Mouse (Mus musculus): ENCODE results near the gene Camk1d.

DNA sequence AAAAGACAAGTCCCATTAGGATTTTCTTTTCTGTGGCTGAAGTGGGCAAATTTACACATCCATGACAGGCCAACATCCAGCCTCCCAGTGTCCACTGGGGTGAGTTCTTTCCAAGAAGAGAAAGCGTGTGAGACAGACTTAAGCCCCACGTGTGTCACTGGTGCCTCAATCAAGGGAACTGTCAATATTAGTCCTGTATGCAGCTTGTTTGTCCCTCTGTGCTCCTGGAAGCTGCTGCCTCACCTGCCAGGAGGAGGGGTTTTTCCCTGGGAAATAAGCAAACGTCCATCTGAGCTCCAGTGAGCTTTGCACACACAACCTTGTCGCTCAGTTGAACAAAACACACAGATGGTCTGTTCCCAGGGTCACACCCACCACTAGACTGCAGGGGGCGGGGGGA, 124.2 kb downstream of the Camk1d start:
- no peak for TF ChIP-seq CTCF (conservative IDR thresholded peaks at IDR 0.05 in 1 of 2, IDR thresholded peaks at IDR 0.05 in 1 of 2; ENCODE audit: low read depth in 2 of 2, low read length in 2 of 2)
- TF ChIP-seq SIN3A (IDR thresholded peaks at IDR 0.05; ENCODE audit: low read length): no peak
- TF ChIP-seq NELFE (IDR thresholded peaks at IDR 0.05; ENCODE audit: low read depth, low read length): no peak
- TF ChIP-seq SMC3 (IDR thresholded peaks at IDR 0.05; ENCODE audit: low read depth, low read length): no peak
- no peak for TF ChIP-seq POLR2A (IDR thresholded peaks at IDR 0.05; ENCODE audit: low read depth, low read length)
- no peak for TF ChIP-seq TCF12 (IDR thresholded peaks at IDR 0.05; ENCODE audit: low read depth, low read length)
- TF ChIP-seq PAX5 (IDR thresholded peaks at IDR 0.05; ENCODE audit: low read length): no peak
- no peak for TF ChIP-seq CHD1 (IDR thresholded peaks at IDR 0.05; ENCODE audit: low read depth, low read length)
- TF ChIP-seq RCOR1 (conservative IDR thresholded peaks at IDR 0.05; ENCODE audit: low read depth, low read length): no peak
- no peak for TF ChIP-seq MEF2A (IDR thresholded peaks at IDR 0.05; ENCODE audit: borderline replicate concordance, low read depth, low read length)
- no peak for TF ChIP-seq BHLHE40 (IDR thresholded peaks at IDR 0.05; ENCODE audit: low read depth, low read length)
- no peak for TF ChIP-seq TBP (conservative IDR thresholded peaks at IDR 0.05; ENCODE audit: low read depth, low read length)
